Mouse (Mus musculus) T-helper 17 cell (primary cell): ENCODE data around the gene Ctdspl2.

Experiments
- in situ Hi-C, 2 experiments: fragments of 300-600 bp; cut with MboI, MseI; formaldehyde crosslinking; loops; 1 replicate in 1 of 2; 2 replicates in 1 of 2; pipeline ENCODE4 v1.15.1; 2025; ENCODE audit warnings: high pct_unique_total_duplicates in 2 of 2

Ctdspl2 gene

DNA sequence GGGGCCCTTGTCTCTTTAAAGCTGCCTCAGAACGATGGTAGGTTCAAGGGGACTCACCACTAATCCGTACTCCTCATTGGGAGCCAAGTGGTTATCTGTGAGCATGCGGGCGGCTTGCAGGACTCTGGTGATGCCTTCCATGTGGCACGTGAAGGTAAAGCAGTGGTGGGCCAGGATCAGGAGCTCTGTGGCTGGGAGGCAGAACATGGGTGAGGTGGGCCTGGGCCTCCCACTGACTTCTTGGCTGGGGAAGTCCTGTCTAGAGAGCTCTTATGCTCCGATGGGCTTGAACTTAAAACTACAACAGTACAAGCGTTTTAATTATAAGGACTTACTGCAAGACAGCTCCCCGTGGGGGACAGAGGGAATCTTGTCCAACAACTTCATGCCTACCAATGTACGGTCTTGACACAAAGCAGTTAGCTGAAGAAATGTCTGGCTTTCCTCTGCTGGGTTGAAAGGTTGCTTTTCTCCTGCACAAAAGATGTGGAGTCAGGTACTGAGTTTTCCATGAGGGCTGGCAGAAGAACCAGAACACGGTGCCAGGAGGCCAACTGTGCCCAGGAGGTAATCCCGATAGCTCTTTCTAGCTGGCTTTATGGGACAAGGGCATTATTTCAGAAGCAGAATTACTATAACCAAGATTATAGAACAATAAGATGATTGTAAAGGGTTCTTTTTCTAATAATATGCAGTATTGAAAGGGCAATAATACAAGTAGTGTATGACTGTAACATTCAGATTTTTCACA is 103.7 kb downstream of the Ctdspl2 start:
- in situ Hi-C loops: no loop called here
